Mouse (Mus musculus): Measurements from ENCODE around the gene Rbms3.

Rbms3 gene

GRCm38 (mm10) chr9:117629771-117630170, at the start of gene Rbms3:
TSS of gene Rbms3 (minus strand) at chr9:117629913.
- no peak for DNase-seq

DNA sequence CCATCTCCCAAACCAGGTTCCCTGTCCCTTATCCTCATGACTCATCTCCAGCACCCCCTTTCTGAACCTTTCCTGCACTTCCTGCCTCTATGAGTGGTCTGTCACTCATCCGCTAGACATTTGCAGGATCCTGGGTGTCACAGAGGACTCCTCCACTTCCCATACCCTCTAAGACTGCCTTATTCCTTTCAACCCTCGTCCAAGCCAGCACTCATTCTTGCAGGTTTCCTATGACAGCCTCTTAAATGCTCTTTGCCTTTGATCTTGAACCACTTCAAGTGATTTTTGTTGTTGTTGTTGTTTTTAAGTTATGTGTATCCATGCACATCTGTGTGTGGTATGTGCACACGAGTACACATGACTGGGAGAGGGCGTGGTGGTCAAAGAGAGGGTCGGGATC, 43.6 kb upstream of the Rbms3 start:
- no peak for DNase-seq

GRCm38 (mm10) chr9:117654626-117655025, 24.9 kb upstream of the Rbms3 start:
- no peak for DNase-seq

- DNase-seq = no peak
Measured at GRCm38 (mm10) chr9:117653641-117654040, 23.9 kb upstream of the Rbms3 start.

GRCm38 (mm10) chr9:117646131-117646530, 16.4 kb upstream of the Rbms3 start:
- no peak for DNase-seq

GRCm38 (mm10) chr9:117641090-117641782, 11.5 kb upstream of the Rbms3 start:
- DNase-seq = no peak

DNA sequence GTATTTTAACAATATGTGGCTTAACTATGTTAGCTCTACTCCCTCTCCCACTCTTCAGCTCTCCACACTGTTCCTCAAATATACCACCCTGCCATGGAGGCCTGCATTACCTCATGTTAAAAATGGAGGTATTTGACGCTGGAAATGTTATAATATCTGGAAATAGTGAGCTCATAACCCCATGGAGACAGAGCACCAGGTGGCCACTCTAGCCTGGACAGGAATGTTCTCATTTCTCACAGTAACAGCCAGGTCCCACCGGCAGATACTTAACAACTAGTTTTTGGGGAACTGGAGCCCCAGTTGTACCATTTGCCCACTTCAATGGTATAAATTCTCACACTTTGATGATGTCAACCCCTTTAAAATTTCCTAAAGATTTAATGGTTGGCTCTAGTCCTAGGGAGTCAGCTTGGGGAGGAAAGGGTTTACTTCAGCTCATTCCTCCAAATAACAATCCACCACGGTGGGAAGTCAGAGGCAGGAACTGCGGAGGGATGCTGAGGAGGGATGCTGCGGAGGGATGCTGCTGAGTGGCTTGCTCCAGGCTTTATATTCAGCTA, 9.0 kb upstream of the Rbms3 start:
- DNase-seq = no peak

GRCm38 (mm10) chr9:117636492-117636891, 6.8 kb upstream of the Rbms3 start:
- no peak for DNase-seq

GRCm38 (mm10) chr9:117627173-117627572, 2.5 kb downstream of the Rbms3 start:
- DNase-seq = no peak

DNA sequence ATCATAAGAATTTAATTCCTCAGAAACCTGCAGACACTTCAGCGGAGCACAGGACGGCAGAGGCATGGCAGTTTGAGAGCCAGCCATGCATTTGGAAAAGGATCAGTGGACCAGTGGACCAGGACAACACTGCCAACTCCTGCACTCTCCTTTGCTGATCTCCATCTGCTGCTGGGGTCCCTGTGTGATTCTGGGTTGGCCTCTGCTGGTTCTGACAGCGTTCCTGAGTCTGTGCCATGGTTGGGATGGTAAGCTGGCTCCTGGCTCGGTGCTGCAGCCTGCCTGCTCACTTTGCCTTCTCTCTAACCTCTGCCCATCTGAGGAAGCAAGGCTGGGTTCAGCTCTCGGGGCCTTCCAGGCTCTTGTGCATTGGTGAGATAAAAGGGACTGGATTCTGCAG, 28.9 kb downstream of the Rbms3 start:
- no peak for DNase-seq

DNA sequence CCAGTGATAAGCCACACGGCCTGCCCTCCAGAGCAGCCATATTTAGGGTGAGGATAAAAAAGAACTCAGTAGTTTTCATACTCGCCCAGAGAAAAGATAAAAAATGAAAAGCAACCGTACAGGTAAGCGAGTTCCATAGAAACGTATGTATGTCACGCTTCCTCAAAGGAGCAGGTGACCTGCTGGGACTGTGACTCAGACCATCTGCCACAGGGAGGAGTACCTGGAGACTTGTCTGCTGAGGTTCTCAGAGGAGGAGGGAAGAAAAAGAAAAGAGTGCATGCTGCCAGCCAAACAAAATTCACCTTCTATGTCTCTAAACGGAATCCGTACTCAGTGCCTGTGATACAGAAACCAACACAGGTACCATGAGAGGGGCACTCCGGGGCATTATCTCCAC, 30.4 kb downstream of the Rbms3 start:
- no peak for DNase-seq

DNA sequence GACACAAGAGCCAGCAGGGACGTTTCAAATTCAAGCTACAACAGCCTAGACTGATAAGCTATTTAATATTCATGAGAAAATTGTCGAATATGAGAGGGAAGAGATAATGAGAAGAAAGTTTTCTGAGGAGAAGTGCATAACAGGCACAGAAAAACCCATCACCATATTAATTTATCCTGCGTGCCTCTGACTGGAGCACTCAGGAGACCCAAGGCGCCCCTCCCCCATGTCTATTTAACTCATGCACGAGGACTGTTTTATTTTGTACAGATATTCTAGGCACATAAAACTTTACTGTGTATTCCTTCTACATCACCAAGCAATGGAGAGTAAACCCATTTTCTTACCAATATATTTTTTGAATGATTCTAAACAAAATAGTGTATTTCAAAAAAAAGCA, 33.6 kb downstream of the Rbms3 start:
- no peak for DNase-seq

DNA sequence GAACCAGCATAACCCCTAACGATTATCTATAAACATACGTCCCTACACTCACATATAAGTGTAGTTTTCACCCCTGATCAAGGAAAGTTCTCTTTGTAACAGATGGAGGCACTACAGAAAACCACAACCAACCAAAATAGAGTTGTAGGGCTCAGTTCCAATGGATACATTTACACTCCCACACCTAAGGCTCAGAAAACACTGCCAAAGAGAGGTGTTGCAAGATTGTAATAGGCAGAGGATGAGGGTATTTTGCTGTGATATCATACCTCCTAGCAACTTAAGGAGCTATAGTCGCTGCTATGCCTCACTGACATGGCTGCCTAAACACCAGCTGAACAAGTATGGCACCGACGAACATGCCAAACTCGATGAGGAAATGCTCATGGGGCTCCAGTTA, 44.4 kb downstream of the Rbms3 start:
- DNase-seq = no peak

DNA sequence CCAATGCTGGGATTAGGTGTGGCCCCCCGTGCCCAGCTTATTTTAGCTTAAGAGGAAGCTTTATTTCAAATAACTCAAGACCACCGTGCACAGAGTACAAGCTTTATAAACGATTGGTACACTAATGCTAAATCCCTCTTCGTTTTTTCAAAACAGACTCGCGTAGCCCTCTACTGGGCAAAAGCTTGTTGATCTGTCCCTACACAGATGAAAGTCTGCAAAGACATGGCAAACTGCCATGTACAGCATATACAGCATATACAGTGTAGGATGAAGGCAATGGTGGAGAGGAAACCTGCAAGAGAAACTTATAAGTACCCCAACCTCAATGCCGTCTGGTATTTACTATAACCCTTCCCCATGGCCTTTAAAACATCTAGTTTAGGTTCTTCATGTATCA, 46.1 kb downstream of the Rbms3 start:
- peak; percentile 4 for DNase-seq

DNA sequence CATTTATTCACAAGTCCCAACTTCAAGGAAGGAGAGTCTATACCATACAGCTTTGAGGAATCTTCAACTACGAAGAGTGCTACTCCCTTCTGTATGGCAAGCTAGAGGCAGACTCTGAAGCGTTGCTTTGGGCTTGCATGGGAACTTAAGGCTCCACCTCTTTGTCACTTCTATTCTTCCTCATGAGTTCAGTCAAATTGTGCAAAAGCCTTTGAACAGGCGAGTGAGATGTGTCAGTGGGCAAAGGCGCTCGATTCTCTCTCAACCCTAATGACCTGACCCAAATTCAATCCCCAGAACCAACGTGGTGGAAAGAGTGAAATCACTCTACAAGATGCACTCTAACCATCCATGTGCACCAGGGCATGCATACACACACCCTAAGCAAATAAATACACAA, 47.1 kb downstream of the Rbms3 start:
- no peak for DNase-seq

DNA sequence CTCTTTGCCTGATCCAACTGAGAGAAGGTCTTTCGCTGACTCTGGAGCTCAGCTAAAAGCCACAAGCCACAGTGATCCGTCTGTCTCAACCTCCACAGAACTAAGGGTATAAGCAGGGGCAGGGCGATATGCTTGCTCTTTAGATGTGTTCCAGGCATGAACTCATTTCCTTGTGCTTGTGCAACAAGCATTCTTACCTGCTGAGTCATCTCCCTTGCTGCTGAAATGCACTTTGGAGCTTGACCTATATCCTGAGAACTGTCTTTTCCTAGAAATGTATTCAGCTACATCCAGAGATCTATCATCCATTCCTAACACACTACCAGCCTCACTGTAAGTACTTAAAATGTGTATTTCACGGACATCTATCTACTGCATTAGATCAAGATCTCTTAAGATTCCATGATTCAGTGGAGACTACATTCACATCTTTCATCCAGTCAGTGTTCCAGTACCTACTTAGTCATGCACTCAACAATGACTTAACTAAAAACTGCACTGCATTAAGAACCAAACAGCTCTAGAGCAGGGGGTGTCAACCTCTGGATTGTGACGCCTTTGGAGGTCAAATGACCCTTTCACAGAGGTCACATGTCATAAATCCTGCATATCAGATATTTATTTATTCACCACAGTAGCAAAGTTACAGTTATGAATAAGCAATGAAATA, 58.4 kb downstream of the Rbms3 start:
- DNase-seq = no peak

DNA sequence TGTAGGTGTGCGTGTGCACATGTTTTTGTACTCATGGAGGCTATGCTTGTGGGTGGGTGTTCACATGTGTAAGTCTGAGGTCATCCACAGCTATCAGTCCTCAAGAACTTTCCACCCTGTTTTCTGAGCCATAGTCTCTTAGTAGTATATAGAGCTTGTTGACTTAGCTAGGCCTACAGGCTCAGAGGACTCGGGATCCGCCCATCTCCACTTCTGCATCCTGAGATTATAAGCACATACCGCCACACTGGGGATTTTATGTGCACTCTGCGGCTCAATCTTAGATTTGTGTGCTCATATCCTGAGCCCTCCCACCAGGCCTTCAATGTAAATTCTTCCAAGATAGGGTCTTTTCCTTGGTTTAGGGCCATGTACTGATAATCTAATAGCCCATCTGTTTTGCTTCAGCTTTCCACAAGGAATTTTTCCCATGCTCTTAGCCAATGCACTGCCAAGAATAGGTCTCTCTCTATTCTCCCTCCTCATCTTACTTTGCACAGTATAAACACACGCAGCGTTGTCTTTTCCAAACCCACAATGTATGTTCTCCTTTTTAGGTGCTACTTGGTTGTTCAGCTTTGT, 59.4 kb downstream of the Rbms3 start:
- no peak for DNase-seq

GRCm38 (mm10) chr9:117566293-117566692, 63.4 kb downstream of the Rbms3 start:
- no peak for DNase-seq

- DNase-seq = no peak
Measured at GRCm38 (mm10) chr9:117558562-117558961, 71.2 kb downstream of the Rbms3 start.

GRCm38 (mm10) chr9:117554356-117554755, 75.4 kb downstream of the Rbms3 start:
- DNase-seq = no peak

GRCm38 (mm10) chr9:117529281-117529680, 100.4 kb downstream of the Rbms3 start:
- DNase-seq = no peak

- DNase-seq = no peak
Measured at GRCm38 (mm10) chr9:117508941-117509340, 120.8 kb downstream of the Rbms3 start.

DNA sequence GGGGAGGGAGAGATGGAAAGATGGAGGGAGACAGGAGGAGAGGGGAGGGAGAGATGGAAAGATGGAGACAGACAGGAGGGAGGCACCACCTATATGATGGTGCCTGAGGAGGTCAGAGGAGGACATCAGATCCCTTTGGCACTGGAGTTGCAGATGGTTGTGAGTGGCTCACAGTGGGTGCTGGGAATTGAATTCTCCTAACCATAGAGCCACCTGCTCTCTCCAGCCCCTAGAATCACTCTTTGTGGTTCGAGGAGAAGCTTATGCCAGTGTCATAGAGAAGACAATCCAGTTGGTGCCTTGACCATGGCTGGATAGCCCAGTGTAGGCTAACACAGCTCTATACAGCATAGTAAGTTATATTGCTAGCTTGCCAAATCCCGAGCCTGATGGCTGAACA, 137.8 kb downstream of the Rbms3 start:
- no peak for DNase-seq

DNA sequence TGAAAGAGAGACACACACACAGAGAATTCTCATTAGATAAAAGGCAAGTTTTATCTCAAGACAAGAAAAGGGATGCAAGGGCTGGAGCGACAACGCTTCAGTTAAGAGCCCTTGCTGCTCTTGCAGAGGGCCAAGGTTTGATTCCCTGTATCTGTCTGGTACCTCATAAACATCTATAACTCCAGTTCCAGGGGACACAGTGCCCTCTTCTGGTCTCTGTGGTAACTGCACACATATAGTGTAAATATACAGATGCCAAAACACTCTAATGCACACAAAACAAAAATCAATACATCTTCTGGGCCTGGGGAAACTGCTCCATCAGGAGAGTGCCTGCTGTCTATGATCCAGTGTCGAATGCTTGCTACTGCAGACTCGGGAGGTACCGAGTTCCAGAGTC, 145.3 kb downstream of the Rbms3 start:
- no peak for DNase-seq
